8 mouse cellular contexts compared by ENCODE assay signal in genomic region chr19:3574593-3575094, GRCm38 (mm10). TPM values are rescaled to one million over a fixed set of nuclear protein-coding genes. Genes with fewer than 3 reads are reported as not detected.
DNase-seq lines count a peak whose midpoint lies in the region; ATAC-seq lines count a peak whose summit lies in the region.

No protein-coding gene starts in this region.

- no peaks in the 10 kb centered on the region for H3K27me3 ChIP-seq in heart, embryonic 16.5 days (ENCODE audit: control insufficient read depth, insufficient read depth, low read length)
- H3K27me3 ChIP-seq in hindbrain, embryonic 12.5 days = no peaks in the 10 kb centered on the region
- no peaks in the 10 kb centered on the region for H3K27me3 ChIP-seq in lung, embryonic 16.5 days (ENCODE audit: control insufficient read depth, insufficient read depth, low read depth, low read length)

- ATAC-seq in heart, embryonic 16.5 days (replicated peaks; ENCODE audit: extremely low read depth, insufficient read depth, low FRiP score) = no peak
- ATAC-seq in hindbrain, embryonic 12.5 days (ENCODE audit: low FRiP score) = no peak
- no peak for ATAC-seq in lung, embryonic 16.5 days (ENCODE audit: low read depth)

- peak overlapping the region; percentile 94 for H3K9ac ChIP-seq in heart, embryonic 16.5 days (ENCODE audit: low read length)
- peak overlapping the region; percentile 84 for H3K9ac ChIP-seq in hindbrain, embryonic 12.5 days
- H3K9ac ChIP-seq in lung, embryonic 16.5 days (ENCODE audit: low read length) = peak overlapping the region; percentile 83

- peak overlapping the region; percentile 76 for H3K4me3 ChIP-seq in heart, embryonic 16.5 days (ENCODE audit: low read length)
- peak overlapping the region; percentile 67 for H3K4me3 ChIP-seq in hindbrain, embryonic 12.5 days
- peak overlapping the region; percentile 70 for H3K4me3 ChIP-seq in lung, embryonic 16.5 days (ENCODE audit: low read length)

- WGBS in heart, embryonic 16.5 days = under 1% methylated on average over 9 of the region's 9 CpGs
- WGBS in hindbrain, embryonic 12.5 days = 2% methylated on average over 9 of the region's 9 CpGs
- WGBS in lung, embryonic 16.5 days = under 1% methylated on average over 9 of the region's 9 CpGs

- H3K4me1 ChIP-seq in heart, embryonic 16.5 days (ENCODE audit: control insufficient read depth, insufficient read depth, low read length) = peaks cover 36% of the 10 kb centered on the region
- H3K4me1 ChIP-seq in hindbrain, embryonic 12.5 days = peaks cover 21% of the 10 kb centered on the region
- peaks cover 17% of the 10 kb centered on the region for H3K4me1 ChIP-seq in lung, embryonic 16.5 days (replicated peaks; ENCODE audit: control insufficient read depth, insufficient read depth, low read length)

- DNase-seq in heart, postnatal 4 days = no peak
- DNase-seq in R1 (ENCODE audit: low read depth, low spot score) = peak; percentile 59
- DNase-seq in right cerebral cortex, adult 18-20 months = no peak
- DNase-seq in right cerebral cortex, postnatal 4 days = no peak
- no peak for DNase-seq in left cerebral cortex, postnatal 4 days

- H3K4me2 ChIP-seq in heart, embryonic 16.5 days (ENCODE audit: low read depth, low read length) = peak overlapping the region; percentile 85
- peak overlapping the region; percentile 56 for H3K4me2 ChIP-seq in hindbrain, embryonic 12.5 days (replicated peaks)
- H3K4me2 ChIP-seq in lung, embryonic 16.5 days (ENCODE audit: low read depth, low read length) = peak overlapping the region; percentile 72

- H3K36me3 ChIP-seq in heart, embryonic 16.5 days (ENCODE audit: control insufficient read depth, insufficient read depth) = no peaks in the 10 kb centered on the region
- H3K36me3 ChIP-seq in hindbrain, embryonic 12.5 days = no peaks in the 10 kb centered on the region
- no peaks in the 10 kb centered on the region for H3K36me3 ChIP-seq in lung, embryonic 16.5 days (ENCODE audit: control insufficient read depth, insufficient read depth, low read length)

- intact Hi-C loops in left cerebral cortex, postnatal 4 days (cut with DNase I) = no loop called here

- no peaks in the 10 kb centered on the region for H3K9me3 ChIP-seq in heart, embryonic 16.5 days (replicated peaks; ENCODE audit: control insufficient read depth, low read length)
- no peaks in the 10 kb centered on the region for H3K9me3 ChIP-seq in hindbrain, embryonic 12.5 days (replicated peaks)
- H3K9me3 ChIP-seq in lung, embryonic 16.5 days (ENCODE audit: control insufficient read depth, low read length) = no peaks in the 10 kb centered on the region

- peak overlapping the region; percentile 96 for H3K27ac ChIP-seq in heart, embryonic 16.5 days (ENCODE audit: low read length)
- H3K27ac ChIP-seq in hindbrain, embryonic 12.5 days = peak overlapping the region; percentile 95
- H3K27ac ChIP-seq in lung, embryonic 16.5 days (ENCODE audit: low read length) = peak overlapping the region; percentile 97; the same call in 1 of the 2 replicates

RNA-seq across cellular contexts. Expression of gene Ppp6r3, which starts 0.9 kb away (rescaled TPM):
- polyA plus RNA-seq in heart, embryonic 16.5 days (2015; fragmentation: Nextera tagmentation; extraction: Ambion mirVana) = 52.1 and 53.3 TPM in 2 replicates
- 100 to 1,000 TPM; 108 TPM for total RNA-seq in heart, postnatal 4 days (2021)
- 79.9 and 83.9 TPM in 2 replicates for polyA plus RNA-seq in hindbrain, embryonic 12.5 days (2016; fragmentation: Nextera tagmentation; extraction: Ambion mirVana)
- polyA plus RNA-seq in lung, embryonic 16.5 days (2015; fragmentation: Nextera tagmentation; extraction: Ambion mirVana) = 65.0 and 66.2 TPM in 2 replicates
- total RNA-seq in left cerebral cortex, postnatal 4 days (2021) = 100 to 1,000 TPM; 100 to 113 TPM
